Mouse (Mus musculus): ENCODE measurements around the gene Gm10999. TPM values are rescaled to one million over a fixed set of nuclear protein-coding genes. Genes with fewer than 3 reads are reported as not detected.
"Not testable (repeated sequence)": the region's sequence is repeated elsewhere in the genome, so short reads cannot be mapped to it uniquely, and the experiment has no call there.

Gene Gm10999
- total RNA-seq (2022), result not detected

DNA sequence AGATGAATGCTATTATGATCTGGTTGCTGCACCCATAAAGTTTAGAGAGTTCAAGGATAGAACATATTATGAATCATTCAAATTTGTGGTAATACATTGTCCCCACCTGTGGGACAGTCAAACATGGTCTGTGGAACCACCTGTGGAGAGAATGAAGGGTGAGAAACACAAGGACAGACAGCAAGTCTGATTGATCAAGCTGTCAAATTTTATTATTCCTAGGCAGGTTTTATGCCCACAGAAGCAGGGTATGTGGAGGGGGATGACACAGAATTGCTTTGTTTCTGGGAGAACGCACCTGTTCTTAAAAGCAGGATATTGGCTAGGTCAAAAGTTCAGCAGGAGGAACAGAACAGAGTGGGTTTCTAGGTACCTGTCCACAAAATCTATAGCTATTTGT lies at the start of gene Gm10999:
TSS of gene Gm10999 (minus strand) at position 101 of the 400 bp plus-strand sequence.
- no peak for DNase-seq (ENCODE audit: low spot score in 2 of 2)

GRCm38 (mm10) chr8:129133475-129133874 lies 2.0 kb upstream of the Gm10999 start:
- DNase-seq (ENCODE audit: low spot score in 2 of 2), result no peak

DNA sequence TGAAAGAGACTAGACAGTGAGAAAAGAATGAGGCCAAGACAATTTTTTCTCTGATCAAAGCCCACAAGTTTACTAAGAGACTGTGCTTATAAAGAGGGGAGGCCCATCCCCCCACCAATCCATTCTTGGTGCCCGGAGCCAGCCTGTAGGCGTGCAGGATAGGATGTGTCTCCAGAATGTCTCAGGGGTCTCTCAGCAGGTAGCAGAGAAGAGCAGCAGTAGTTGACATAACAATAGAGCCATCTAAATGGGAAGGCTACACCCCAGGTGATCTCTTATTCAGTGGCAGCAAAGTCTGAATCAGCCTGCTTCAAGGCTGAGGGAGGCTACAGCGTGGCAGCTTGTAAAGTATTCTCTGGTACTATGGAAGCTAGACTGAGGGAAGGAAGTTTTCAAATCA lies 15.7 kb downstream of the Gm10999 start:
- not testable (repeated sequence) for DNase-seq (ENCODE audit: low spot score in 2 of 2)

Other genes starting within 250 kb of the Gm10999 start
- not detected for gene Ccdc7a, start 66.1 kb downstream of the Gm10999 start, total RNA-seq (2022)
- gene Ccdc7b, start 64.5 kb downstream of the Gm10999 start, total RNA-seq (2022), result not detected
- gene 2610044O15Rik8, start 102.7 kb upstream of the Gm10999 start, total RNA-seq (2022), result 10 to 100 TPM; 20.4 to 27.5 (median 25.0) TPM

Measured in layer of hippocampus, adult 8-10 months (tissue).